Mouse (Mus musculus) cerebellum, postnatal 4 days (tissue): ENCODE data around the gene Sertad4.

Source experiments
- DNase-seq, 2 experiments: peaks; one replicate each; pipeline ENCODE4 v3.0.0; 2022; ENCODE audit warnings: low spot score in 2 of 2, mixed read lengths in 1 of 2

Sertad4 gene

DNA sequence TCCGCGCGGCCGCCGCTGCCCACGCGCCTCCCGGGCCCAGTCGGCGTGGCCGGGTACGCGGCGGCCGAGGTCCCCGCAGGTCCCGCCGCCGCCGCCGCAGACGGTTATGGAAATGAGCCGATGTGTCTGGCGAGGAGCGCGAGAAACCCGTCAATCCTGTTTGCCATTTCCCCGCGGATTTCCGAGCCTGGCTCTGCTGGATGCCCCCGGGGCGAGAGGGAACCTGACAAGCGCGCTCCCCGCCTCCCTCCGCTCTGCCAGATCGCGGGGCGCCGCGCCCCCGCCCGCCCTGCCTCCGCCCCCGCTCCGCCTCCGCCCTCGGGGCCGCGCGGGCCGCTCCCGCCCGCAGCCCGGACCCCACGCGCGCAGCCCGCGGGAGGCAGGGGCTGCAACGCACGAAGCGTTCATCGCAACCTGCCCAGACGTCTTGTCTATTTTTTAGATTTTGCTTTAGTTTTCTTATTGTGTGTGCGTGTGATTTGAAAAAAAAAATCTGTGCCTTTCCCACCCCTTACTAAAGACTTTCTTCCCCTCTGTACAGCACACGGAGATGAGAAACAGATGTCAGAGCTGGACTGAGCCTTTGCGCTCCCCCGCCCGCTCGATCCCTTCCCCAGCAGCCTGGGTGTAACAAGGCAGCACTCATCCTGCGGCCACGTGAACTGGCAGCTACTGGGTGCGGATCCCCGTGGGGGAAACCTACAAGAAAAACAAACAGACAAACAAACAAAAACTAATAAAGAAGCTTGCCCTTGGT is at the start of gene Sertad4:
Gene Sertad4, minus strand, starts transcription at position 283 of the 757 bp plus-strand sequence.
- peak; percentile 30 to 60 for DNase-seq

DNA sequence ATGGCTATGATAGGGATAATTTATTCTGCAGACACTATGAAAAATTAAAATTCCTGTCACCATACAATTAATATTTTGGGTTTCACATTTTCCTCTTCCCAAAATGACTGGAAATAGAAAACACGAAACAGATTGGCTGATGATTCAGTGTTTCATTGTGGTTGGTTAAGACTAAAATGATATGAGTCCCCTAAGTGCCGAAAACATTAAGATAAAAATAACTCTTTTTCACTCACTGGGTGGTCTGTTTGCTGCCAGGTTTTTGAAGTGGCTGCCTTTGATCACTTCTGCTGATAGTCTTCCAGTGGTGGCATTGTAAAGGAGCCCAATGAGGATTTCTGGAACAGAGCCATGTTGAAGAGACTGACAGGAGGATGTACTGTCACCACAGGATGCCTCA is 46.0 kb upstream of the Sertad4 start:
- DNase-seq, result no peak

DNA sequence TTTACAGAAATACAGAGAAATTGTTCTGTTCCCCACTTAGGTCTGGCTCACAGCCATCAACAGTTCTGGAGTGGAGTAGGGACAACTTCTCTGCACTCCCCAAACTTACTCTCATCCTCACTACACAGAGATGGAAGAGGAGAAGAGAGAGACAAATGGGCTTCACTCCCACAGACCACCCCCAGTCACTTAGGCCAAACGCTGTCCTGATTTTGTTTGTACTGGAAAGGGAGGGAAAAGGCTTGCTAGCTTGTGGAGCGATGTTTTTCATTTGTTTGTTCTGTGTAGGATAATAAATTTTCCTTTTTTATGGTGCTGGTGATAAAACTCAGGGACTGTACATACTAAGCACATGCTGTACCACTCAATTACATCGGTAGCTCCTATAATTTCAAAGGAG is 45.4 kb upstream of the Sertad4 start:
- no peak for DNase-seq

DNA sequence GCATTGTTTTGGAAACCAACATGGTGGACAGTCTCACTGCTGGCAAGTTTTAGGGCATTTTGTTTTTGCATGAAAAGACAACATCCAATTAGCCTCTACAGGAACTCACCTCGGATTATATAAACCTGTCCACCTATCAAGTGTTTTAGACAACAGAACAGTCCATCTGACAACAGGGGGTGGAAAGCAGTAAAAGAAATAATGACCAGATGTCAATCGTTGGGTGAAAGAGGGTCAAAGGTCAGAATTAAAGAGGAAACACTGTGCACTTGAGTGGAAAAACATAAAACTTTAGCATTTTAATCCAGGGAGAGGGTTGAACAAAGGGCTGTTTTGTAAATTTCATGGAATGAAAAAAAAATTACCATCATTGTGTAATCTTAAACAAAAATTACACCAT is 43.2 kb upstream of the Sertad4 start:
- DNase-seq, result no peak

DNA sequence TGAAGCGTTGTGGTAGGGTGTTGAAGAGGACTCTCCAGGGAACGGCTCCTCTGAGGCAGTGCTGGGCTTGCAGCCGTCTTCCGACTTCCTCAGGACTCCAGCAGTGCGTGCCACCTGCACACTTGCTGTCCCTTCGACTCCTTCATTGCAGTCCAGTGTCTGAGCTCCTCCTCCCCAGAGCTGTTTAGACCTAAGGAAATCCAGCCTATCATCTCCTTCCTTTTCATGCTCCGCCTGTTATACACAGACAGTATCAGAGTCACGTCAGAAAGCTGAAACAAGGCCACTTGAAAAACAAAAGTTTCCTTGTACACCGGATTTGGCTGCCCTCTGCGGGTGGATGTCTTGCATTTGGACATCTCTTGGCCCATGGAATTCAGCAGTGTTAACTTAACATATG is 41.7 kb upstream of the Sertad4 start:
- no peak for DNase-seq

DNA sequence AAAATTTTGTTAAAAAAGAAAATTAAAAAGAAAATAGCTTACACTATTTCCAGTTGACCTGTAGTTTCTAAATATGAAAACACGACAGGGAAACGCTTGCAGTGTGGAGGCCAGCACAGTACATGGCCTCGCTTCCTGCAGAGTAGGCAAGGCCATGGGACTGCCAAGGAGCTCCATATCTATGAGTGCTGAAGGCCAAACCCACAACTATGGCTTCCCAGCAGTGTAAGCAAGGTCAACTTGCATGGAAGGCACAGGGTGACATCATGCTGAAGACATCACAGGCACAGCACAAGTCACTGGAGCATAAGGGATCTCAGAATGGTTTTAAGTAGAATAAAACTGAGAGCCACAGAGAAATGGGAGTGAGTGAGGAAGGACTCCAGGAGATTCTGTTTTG is 40.5 kb upstream of the Sertad4 start:
- DNase-seq, result no peak

DNA sequence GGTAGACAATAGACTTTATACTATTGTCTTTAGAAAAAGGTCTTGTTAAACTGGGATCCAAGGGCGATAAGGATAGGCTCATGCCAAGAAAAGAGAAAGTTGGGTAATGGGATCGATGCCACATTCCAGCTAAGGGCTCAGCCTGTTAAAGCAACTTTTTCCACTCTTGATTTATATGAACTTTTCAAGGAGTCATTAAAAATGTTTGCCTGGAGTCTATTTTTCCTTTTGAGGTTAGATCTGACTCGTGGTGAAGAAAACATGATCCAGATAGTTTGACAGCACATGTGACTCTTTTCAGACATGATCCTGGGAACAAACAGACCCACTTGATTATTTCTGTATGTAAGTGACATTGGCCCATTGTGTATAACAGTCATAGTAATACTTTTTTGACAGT is 35.2 kb upstream of the Sertad4 start:
- DNase-seq, result no peak

DNA sequence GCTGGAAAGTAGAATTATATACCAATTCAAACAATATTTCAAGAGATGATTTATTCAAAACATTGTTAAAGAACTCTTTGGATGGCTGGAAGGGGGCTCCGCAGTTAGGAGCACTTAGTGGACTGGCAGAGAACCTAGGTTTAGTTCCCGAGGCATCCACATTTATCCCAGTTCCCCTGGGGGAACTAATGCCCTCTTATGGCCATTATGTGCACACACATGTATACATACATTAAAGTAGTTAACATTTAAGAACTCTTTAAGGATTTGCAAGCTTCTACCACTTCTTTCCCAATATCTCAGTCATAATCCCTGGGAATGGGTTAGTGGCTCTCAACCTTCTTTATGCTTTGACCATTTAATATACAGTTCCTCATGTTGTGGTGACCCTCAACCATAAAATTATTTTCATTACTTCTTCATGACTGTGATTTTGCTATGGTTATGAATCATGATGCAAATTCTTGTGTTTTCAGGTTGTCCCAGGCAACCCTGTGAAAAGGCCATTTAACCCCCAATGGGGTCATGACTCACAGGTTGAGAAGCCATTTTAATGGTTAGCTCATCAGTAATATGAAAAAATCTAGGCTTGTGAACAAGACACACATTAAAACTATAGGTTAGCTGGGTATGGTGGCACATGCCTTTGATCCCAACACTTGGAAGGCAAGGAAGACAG is 27.2 kb upstream of the Sertad4 start:
- no peak for DNase-seq

DNA sequence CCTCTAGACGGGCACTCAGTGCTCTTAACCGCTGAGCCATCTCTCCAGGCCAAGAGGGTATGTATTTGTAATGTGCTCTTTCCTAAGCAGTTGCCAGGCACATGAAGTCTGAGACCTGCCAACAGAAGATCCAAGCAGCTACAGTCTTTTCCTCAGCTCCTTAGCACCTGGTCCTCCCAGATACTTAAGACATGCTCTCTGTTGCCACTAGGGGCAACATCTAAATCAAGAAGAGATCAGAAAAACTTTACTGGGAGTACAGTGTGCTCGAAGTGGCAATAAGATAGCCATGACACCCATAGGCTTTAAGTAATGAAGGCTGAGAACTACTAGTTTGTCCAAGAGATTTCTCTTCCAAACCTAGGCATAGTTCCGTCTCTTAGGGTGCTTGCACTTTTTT is 24.6 kb upstream of the Sertad4 start:
- DNase-seq, result no peak

DNA sequence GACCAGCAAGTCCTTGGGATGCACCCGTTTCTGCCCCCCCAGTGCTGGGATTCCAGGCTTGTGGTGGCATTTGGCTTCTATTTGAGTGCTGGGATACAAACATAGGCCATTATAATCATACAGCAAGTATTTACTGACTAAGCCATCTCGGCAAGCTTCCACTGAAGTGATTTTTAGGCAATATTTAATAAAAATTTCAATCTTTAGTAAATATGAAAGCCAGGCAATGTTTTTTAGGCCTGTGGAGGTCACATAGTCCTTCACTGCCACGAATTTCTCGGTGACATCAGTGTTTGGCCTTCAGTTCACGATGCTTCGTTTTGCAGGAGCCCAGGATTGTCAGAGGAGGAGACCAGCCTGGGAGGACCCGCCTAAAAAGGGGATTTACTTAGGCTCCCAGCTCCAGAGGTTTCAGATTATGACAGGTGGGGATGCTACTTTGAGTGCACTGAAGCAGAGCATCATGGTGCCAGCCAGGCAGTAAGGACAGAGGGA is 23.6 kb upstream of the Sertad4 start:
- DNase-seq, result no peak

DNA sequence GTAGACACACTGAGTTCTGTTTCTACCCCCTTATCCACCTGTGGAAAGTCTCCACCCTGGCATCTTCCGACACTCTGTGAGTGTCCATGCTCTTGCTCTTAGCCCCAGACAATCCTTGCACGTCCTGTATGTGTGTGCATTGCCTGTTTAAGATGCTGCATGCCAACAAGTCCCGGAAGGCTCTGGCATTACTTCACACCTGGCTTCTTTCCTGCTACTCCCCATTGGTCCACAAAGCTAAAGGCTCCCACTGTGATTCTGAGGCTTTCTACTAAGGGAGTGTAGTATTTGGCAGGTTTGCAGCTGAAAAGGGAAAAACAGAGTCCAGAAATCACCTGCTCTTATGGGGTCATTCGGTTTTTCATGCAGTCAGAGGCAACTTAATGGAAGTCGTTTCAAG is 17.3 kb upstream of the Sertad4 start:
- no peak for DNase-seq

DNA sequence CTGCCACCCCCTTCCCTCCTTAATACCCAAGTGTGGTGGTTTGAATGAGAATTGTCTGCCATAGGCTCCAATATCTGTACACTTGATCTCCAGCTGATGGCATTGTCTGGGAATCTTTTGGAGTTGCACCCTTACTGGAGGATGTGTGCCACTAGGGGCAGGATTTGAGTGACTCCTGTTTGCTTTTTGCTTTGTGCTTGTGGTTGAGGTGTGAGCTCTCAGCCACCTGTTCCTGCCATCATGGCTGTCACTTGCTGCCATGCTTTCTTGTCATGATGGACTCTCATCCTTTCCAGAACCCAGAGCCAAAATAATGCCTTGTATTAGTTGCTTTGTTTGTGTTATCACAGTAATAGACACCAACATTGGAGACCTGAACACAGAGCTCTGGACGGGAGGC is 14.2 kb upstream of the Sertad4 start:
- DNase-seq, result no peak

DNA sequence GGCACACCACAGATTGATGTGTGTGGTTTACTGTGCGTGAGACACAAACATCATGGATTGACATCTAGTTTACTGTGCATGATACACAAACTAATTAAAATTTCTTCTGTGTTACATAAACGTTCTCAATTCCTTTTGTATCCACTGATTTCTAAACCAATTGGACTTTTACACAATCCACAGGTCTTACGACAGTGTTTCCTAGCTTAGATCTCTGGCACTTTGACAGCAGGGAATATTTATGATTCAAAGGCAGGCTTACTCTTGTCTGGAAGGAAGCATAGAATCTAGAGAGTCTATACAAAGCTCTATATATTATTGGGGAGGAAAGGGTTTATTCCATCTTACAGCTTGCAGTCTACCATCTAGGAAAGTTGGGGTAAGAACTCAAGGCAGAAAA is 8.9 kb upstream of the Sertad4 start:
- no peak for DNase-seq

DNA sequence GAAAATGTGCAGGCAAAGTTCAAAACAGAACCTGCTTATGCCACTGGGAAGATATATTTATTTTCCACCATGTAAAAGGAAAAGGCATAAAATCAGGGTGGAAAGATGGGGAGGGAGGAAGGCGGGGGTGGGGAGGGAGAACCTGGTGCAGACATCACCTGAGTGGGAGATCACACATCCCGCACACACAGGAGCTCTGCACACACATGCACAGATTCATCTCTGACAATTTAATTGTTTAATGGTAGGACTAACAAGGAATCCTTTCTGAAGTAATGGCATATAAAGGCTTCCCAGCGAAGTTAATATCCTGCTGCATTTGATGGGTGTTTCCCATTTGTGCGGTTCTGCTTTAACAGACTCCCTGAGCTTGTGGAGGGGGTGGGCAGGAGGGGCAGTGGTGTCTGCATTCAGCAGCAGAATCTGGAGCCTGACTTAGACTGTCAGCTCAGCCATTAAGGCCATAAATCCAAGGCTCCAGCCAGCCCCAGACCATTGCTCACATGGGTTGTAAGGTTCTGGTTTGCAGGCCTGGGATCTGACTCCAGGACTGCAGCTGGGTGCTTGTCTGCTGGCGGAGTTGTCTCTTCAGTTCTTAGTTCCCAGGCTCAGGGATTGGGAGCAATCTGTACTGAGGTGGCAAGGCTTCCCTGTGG is 5.9 kb upstream of the Sertad4 start:
- DNase-seq, result no peak

DNA sequence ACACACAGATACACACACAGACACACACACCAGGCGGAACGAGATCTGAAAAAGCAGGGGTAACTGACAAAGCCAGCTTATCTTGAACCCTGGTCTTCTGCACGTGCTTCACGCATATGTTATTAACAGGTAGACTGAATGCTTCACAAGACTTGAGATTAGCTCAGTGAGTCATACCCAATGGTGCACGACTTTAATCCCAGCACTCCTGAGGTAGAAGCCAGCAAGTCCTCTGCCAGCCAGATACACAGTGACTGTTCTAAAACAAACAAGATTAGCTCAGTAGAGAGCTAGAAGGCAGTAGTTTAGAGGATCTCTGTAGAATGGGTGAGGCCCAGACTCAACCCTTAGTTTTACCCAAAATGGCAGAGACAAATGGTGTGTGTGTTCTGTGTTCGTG is 4.7 kb upstream of the Sertad4 start:
- no peak for DNase-seq

DNA sequence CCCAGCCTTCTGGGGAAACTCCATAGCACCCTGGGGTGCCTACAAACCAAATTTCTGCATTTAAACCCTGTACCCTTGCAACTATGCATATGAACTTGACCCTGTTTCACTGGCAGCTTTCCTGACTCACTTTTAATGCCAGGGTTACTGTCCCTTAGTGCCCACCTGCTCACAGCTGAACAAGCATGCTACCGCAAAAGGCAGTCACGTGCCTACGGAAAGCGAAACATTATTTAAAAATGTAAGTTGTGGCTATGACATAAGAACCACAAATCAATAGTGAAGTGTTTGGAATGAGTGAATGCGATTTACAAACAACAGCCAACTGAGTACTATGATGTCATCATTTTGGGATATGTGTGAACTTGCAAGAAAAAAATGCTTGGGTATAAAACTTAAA is 2.0 kb upstream of the Sertad4 start:
- no peak for DNase-seq

DNA sequence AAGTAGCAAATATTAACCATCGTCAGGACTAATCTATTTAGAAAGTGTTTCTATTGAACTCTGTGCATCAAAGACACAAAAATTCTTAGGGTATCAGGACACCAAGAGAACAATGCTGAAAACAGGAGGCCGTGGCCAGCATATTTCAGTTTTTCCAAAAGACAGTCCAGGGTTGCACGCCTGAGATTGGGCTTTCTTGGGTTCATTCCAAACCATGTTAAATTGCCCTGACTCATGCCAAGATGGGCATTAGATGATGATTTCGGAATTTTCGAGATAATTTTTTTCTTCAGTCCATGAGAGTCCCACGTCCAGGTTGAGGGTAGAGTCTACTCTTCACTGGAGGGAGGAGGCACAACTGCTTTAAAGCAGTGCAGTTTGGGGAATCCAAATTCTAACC is 1.4 kb upstream of the Sertad4 start:
- no peak for DNase-seq

DNA sequence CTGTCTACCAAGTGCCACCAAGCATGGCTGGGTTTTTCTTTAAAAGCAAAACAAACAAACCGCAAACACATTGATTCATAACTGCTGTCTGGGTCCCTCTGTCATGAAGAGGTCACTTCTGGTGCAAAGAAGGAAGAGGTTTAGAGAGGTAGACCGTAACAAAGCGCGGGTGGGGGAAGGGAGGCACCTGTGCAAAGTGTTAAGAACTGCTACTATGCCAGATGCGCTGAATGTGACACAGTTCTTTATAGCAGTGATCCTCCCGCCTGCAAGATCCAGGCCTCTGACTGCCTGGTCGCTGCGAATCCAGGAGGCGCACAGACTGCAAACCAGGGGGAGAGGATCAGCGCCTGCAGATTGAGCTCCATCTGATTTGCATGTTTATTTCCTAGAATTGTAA is 855 bp upstream of the Sertad4 start:
- peak in 1 of 2 experiments; percentile 11 for DNase-seq

DNA sequence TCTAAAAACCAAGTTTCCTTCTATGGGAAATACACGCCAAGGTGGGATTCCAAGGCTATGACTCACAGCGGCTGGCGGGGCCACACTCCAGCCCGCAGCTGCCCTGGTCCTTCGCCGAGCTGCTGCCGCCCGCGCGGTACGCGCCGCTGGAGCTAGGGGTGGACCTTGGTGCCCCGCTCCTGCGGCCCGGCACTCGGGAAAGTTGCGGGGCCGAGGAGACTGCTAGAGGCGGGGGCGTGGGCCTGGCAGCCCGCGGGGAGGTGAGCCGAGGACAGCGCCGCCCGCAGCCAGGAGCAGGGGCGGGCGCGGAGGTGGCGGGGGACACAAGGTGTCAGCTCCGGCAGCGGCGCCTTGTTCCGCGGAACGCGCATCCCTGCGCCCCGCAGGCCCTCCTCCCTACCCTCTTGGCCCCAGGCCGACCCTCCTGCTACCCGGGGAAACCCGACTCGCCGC is 711 bp downstream of the Sertad4 start:
- DNase-seq, result peak in 1 of 2 experiments; percentile 52

DNA sequence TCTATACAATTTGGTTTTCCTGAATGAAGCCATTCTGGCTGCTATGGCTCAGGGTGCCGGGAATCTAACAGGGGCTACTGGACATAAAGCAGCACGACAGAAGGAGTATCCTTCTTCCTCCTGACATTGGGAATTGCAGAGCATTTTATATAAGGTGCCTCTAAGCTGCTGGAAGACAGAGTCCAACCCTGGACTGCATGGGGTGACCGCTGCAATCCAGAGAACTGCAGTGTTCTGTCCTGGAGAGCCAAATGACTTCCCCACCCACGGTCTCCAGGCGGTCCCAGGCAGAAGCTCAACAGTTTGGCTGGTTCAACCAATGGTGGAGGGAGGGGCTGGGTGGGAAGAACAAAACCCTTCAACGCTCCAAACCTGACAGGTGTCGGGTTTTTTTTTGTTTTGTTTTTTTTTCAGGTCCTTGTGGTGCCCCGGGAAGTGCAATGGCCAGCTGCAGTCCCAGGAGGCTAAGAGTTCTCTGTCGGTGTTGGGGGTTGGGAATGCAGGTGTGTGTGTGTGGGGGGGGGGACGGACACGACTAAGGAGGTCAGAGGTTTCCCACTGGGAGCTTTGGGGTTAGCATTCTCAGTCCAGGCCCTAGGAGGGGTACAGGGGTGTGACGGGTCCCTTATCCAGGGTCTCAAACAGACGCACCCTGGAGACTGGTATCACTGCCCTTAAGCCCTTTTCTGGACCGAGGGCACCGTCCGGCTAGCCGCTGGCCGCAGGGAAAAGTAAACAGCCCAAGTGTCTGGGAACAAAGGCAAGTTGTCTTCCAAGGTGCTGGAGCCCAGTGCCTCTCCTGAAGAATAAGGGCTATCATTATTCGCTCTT is 1.4 kb downstream of the Sertad4 start:
- no peak for DNase-seq

DNA sequence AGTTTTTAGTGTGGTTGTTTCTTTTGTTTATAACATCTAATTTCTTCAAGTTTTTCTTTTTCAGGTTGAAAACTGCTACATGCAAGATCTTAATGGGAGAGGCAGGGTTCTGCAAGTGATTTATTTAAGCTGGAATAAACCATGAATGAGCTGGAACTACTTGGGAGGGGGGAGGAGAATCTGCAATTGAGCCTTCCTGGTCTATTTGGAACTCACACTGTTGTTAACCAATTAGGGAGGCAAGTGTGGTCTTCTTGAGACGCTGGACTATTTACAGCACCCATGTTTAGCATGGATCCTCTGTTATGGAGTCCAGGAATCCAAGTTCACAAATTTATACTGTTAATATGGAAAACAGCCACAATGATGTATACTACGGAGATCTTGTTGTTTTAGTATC is 2.1 kb downstream of the Sertad4 start:
- no peak for DNase-seq

DNA sequence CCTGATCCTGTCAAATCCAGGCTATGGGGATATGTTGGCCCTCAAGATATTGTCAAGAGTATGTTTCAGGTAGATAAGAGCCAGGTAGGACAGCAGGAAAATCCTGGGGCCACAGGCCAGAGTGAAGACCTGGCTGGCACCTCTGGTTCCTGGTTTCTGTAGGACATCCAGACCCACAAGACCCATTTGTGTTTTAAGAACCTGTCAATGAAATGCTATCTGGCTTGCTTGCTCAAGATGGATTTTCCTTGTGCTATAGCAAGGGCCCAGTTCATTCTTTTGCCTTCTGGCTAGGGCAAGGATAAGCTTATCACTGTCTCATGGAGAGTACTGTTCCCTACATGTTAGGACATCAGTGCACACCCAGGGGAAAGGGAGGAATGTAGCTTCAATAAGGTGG is 3.5 kb downstream of the Sertad4 start:
- DNase-seq, result no peak
